ENCODE assay signal across 12 mouse cellular contexts in the genomic region with DNA sequence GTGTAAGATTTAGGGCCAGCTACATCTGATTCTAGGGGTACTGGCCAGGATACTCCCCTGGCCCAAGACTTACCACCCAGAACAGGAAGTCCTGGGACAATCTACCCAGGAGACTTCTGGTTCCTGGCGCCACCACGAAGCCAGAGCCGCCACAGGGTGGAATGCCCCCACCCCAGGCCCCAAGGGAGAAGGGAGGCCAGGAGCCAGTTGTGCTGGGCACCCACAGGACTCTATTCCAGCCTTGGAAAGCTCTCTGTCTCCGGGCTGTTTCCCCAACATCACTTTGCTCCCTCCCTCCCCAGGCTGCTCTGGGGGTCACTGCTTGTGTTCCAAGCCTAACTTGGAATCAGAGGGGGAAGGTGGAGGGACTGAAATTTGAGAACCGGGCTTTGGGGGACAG. TPM values are rescaled to one million over a fixed set of nuclear protein-coding genes. Genes with fewer than 3 reads are reported as not detected.
DNase-seq lines count a peak whose midpoint lies in the region; ATAC-seq and TF ChIP-seq lines count a peak whose summit lies in the region.
"Had no signal": no experiment of that assay in that cellular context is flagged by ENCODE, and none has a peak within 500 bp of the region (broad histone marks: within the 10 kb centered on the region; RNA-seq: fewer than 3 reads in every experiment).

No protein-coding gene starts in this region.

- ATAC-seq in lung, embryonic 14.5 days (ENCODE audit: insufficient read depth): 0 out of 2 replicates have a peak, but pooled peaks have one; percentile 7
- no peak for ATAC-seq in embryonic facial prominence, embryonic 13.5 days (ENCODE audit: insufficient number of reproducible peaks, insufficient read depth, low FRiP score, low TSS enrichment, low read depth)
- no peak; the same call in 1 of the 2 replicates for ATAC-seq in stomach, embryonic 14.5 days (ENCODE audit: insufficient number of reproducible peaks, insufficient read depth, low FRiP score, low read depth)
- ATAC-seq in forebrain, embryonic 13.5 days: no peak
- ATAC-seq: liver, embryonic 12.5 days had no signal

- no peaks in the 10 kb centered on the region for H3K27me3 ChIP-seq in lung, embryonic 14.5 days (ENCODE audit: insufficient read depth, low read length)
- no peaks in the 10 kb centered on the region for H3K27me3 ChIP-seq in embryonic facial prominence, embryonic 13.5 days
- H3K27me3 ChIP-seq in stomach, embryonic 14.5 days (ENCODE audit: control insufficient read depth, insufficient read depth, low read length): no peaks in the 10 kb centered on the region
- no peaks in the 10 kb centered on the region for H3K27me3 ChIP-seq in forebrain, embryonic 13.5 days
- H3K27me3 ChIP-seq: liver, embryonic 12.5 days; midbrain, embryonic 12.5 days had no signal

- no peak for TF ChIP-seq CTCF in lung, embryonic 14.5 days (IDR thresholded peaks at IDR 0.05; ENCODE audit: low read depth)
- no peak for TF ChIP-seq CTCF in lung, adult 2 months (IDR thresholded peaks at IDR 0.05; ENCODE audit: insufficient read depth, low read length)

- WGBS in lung, embryonic 14.5 days: 40% methylated on average over 5 of the region's 5 CpGs
- 27% methylated on average over 5 of the region's 5 CpGs for WGBS in lung, adult 2 months
- 25% methylated on average over 5 of the region's 5 CpGs for WGBS in embryonic facial prominence, embryonic 13.5 days
- WGBS in stomach, embryonic 14.5 days: 45% methylated on average over 5 of the region's 5 CpGs
- WGBS in forebrain, embryonic 13.5 days: 63% methylated on average over 5 of the region's 5 CpGs

- no peak for TF ChIP-seq POLR2A in lung, adult 2 months (IDR thresholded peaks at IDR 0.05; ENCODE audit: borderline replicate concordance, extremely low read depth, low read depth, low read length)

- H3K4me2 ChIP-seq in lung, embryonic 14.5 days: no peak overlapping the region
- no peak overlapping the region for H3K4me2 ChIP-seq in embryonic facial prominence, embryonic 13.5 days
- no peak overlapping the region for H3K4me2 ChIP-seq in stomach, embryonic 14.5 days (replicated peaks; ENCODE audit: low read depth, low read length)
- no peak overlapping the region for H3K4me2 ChIP-seq in forebrain, embryonic 13.5 days
- H3K4me2 ChIP-seq: liver, embryonic 12.5 days; midbrain, embryonic 12.5 days had no signal

- no peak overlapping the region for H3K4me3 ChIP-seq in lung, embryonic 14.5 days (ENCODE audit: low read depth, low read length)
- no peak overlapping the region for H3K4me3 ChIP-seq in lung, adult 2 months (replicated peaks; ENCODE audit: extremely low read depth, low read depth, low read length)
- H3K4me3 ChIP-seq in embryonic facial prominence, embryonic 13.5 days: no peak overlapping the region
- H3K4me3 ChIP-seq in stomach, embryonic 14.5 days (ENCODE audit: low read depth, low read length): no peak overlapping the region
- H3K4me3 ChIP-seq in forebrain, embryonic 13.5 days: no peak overlapping the region
- H3K4me3 ChIP-seq: liver, embryonic 12.5 days; midbrain, embryonic 12.5 days had no signal

- intact Hi-C loops in gastrocnemius, postnatal 36 days (cut with DNase I): no loop called here

- H3K4me1 ChIP-seq in lung, embryonic 14.5 days (ENCODE audit: insufficient read depth): 0 out of 2 replicates have a peak, but pooled peaks cover 7% of the 10 kb centered on the region
- 0 out of 2 replicates have a peak, but pooled peaks cover 2% of the 10 kb centered on the region for H3K4me1 ChIP-seq in lung, adult 2 months (ENCODE audit: control insufficient read depth, insufficient read depth, low read length)
- peaks cover 25% of the 10 kb centered on the region for H3K4me1 ChIP-seq in embryonic facial prominence, embryonic 13.5 days
- H3K4me1 ChIP-seq in stomach, embryonic 14.5 days (ENCODE audit: control insufficient read depth, insufficient read depth, low read length): peaks cover 9% of the 10 kb centered on the region; the same call in 1 of the 2 replicates
- H3K4me1 ChIP-seq in forebrain, embryonic 13.5 days: no peaks in the 10 kb centered on the region

- DNase-seq in gastrocnemius, postnatal 25 days: peak; percentile 22
- no peak for DNase-seq in gastrocnemius, postnatal 36 days
- no peak for DNase-seq in lung, embryonic 14.5 days
- DNase-seq in lung, adult 2 months: no peak
- no peak for DNase-seq in ovary, postnatal 14 days (ENCODE audit: low spot score)
- DNase-seq: cerebellum, postnatal 36 days had no signal

- no peak overlapping the region for H3K9ac ChIP-seq in lung, embryonic 14.5 days
- 0 out of 2 replicates have a peak overlapping the region, but pooled peaks have one; percentile 33 for H3K9ac ChIP-seq in embryonic facial prominence, embryonic 13.5 days
- H3K9ac ChIP-seq in stomach, embryonic 14.5 days (replicated peaks; ENCODE audit: low read depth, low read length): no peak overlapping the region
- H3K9ac ChIP-seq in forebrain, embryonic 13.5 days: no peak overlapping the region
- H3K9ac ChIP-seq: liver, embryonic 12.5 days; midbrain, embryonic 12.5 days had no signal

- H3K36me3 ChIP-seq in lung, embryonic 14.5 days (ENCODE audit: insufficient read depth): no peaks in the 10 kb centered on the region
- no peaks in the 10 kb centered on the region for H3K36me3 ChIP-seq in embryonic facial prominence, embryonic 13.5 days
- H3K36me3 ChIP-seq in stomach, embryonic 14.5 days (ENCODE audit: control insufficient read depth, insufficient read depth, low read length): no peaks in the 10 kb centered on the region
- H3K36me3 ChIP-seq in forebrain, embryonic 13.5 days (ENCODE audit: poor library complexity, severe bottlenecking): no peaks in the 10 kb centered on the region
- H3K36me3 ChIP-seq: G1E; liver, embryonic 12.5 days; midbrain, embryonic 12.5 days had no signal

- no peaks in the 10 kb centered on the region for H3K9me3 ChIP-seq in lung, embryonic 14.5 days (ENCODE audit: low read depth, low read length)
- H3K9me3 ChIP-seq in embryonic facial prominence, embryonic 13.5 days: no peaks in the 10 kb centered on the region
- H3K9me3 ChIP-seq in stomach, embryonic 14.5 days (ENCODE audit: control insufficient read depth, low read depth, low read length): no peaks in the 10 kb centered on the region
- H3K9me3 ChIP-seq in forebrain, embryonic 13.5 days (replicated peaks): no peaks in the 10 kb centered on the region
- H3K9me3 ChIP-seq: G1E; liver, embryonic 12.5 days; midbrain, embryonic 12.5 days had no signal

- H3K27ac ChIP-seq in lung, embryonic 14.5 days (ENCODE audit: low read depth): no peak overlapping the region
- peak overlapping the region; percentile 17 for H3K27ac ChIP-seq in embryonic facial prominence, embryonic 13.5 days
- peak overlapping the region; percentile 52; the same call in 1 of the 2 replicates for H3K27ac ChIP-seq in stomach, embryonic 14.5 days (ENCODE audit: low read length)
- H3K27ac ChIP-seq in forebrain, embryonic 13.5 days: no peak overlapping the region
- H3K27ac ChIP-seq: liver, embryonic 12.5 days; midbrain, embryonic 12.5 days had no signal

RNA-seq across cellular contexts. Expression of a gene that starts 0.5 kb away (rescaled TPM):
- total RNA-seq in gastrocnemius, postnatal 25 days (2021): under 1 TPM; 0.11 to 0.15 TPM
- total RNA-seq in gastrocnemius, postnatal 36 days (2021): under 1 TPM; 0.10 to 0.15 TPM
- 0.23 and 0.32 TPM in 2 replicates for polyA plus RNA-seq in lung, embryonic 14.5 days (2014; fragmentation: Nextera tagmentation; extraction: Ambion mirVana)
- polyA plus RNA-seq in lung, adult 2 months (2012; rRNA removed): 2.2 and 4.1 TPM in 2 replicates
- 0.28 TPM in 1 of 2 replicates, not detected in the other for polyA plus RNA-seq in embryonic facial prominence, embryonic 13.5 days (2015; fragmentation: Nextera tagmentation; extraction: Ambion mirVana)
- polyA plus RNA-seq in stomach, embryonic 14.5 days (2014; fragmentation: Nextera tagmentation; extraction: Ambion mirVana): 0.58 and 1.4 TPM in 2 replicates
- not detected in 2 replicates for polyA plus RNA-seq in forebrain, embryonic 13.5 days (2015; fragmentation: Nextera tagmentation; extraction: Ambion mirVana)
- total RNA-seq: G1E had no signal
- polyA plus RNA-seq: G1E had no signal

Comparison
In these comparisons a context has a peak if more than half of its experiments do, and no peak if none do; other contexts are left out.
1. H3K27ac ChIP-seq: peak in embryonic facial prominence, embryonic 13.5 days (single experiment) and stomach, embryonic 14.5 days (single experiment); none in lung, embryonic 14.5 days (single experiment) and forebrain, embryonic 13.5 days (single experiment).